Mouse (Mus musculus) ES-E14 (cell line): Measurements from ENCODE around the gene Gm815. TPM values are rescaled to one million over a fixed set of nuclear protein-coding genes. Genes with fewer than 3 reads are reported as not detected.

Experiments used
- DNase-seq: peaks from one replicate; pipeline ENCODE4 v3.0.0-alpha.2; 2013; ENCODE audit warnings: low read depth, low spot score
- H3K27ac ChIP-seq: 2 replicates; pipeline ENCODE4 v1.5.1; 2012; ENCODE audit warnings: low read depth, mild to moderate bottlenecking, low read length, moderate library complexity, mixed read lengths; ENCODE audit not compliant: poor library complexity, insufficient read depth, severe bottlenecking
- H3K36me3 ChIP-seq: 2 replicates; pipeline ENCODE4 v1.6.1; 2012; ENCODE audit warnings: mild to moderate bottlenecking, low read length, moderate library complexity, mixed read lengths; ENCODE audit not compliant: control insufficient read depth, poor library complexity, insufficient read depth, severe bottlenecking
- H3K4me1 ChIP-seq, 2 experiments: fragments of 150-350 bp in 1 of 2; sonication (generic) in 1 of 2; 2 replicates each; pipeline ENCODE4 v1.6.1; 2012; ENCODE audit warnings: low read length in 2 of 2, mild to moderate bottlenecking in 1 of 2, mixed read lengths in 1 of 2; ENCODE audit not compliant: control insufficient read depth in 2 of 2, insufficient read depth in 2 of 2, poor library complexity in 1 of 2
- H3K4me3 ChIP-seq, 2 experiments: fragments of 150-350 bp in 1 of 2; sonication (generic) in 1 of 2; 2 replicates each; pipeline ENCODE4 v1.5.1; 2012; ENCODE audit warnings: low read length in 2 of 2, low read depth in 1 of 2, mild to moderate bottlenecking in 1 of 2, mixed read lengths in 1 of 2; ENCODE audit not compliant: insufficient read depth in 1 of 2, poor library complexity in 1 of 2, severe bottlenecking in 1 of 2
- H3K9ac ChIP-seq: 2 replicates; pipeline ENCODE4 v1.6.1; 2012; ENCODE audit warnings: low read depth, mild to moderate bottlenecking, low read length, mixed read lengths; ENCODE audit not compliant: poor library complexity, insufficient read depth, severe bottlenecking
- H3K9me3 ChIP-seq: fragments of 150-350 bp; sonication (generic); 2 replicates; pipeline ENCODE4 v1.6.1; 2012; ENCODE audit warnings: low read depth, mild to moderate bottlenecking, low read length; ENCODE audit not compliant: control insufficient read depth, insufficient read depth
- CHD2 ChIP-seq: IDR thresholded peaks from 2 replicates; pipeline ENCODE4 v1.6.1; 2014; ENCODE audit warnings: mild to moderate bottlenecking, low read depth, low read length, inconsistent platforms
- HCFC1 ChIP-seq: IDR thresholded peaks from 2 replicates; pipeline ENCODE4 v1.6.1; 2012; ENCODE audit warnings: low read length, inconsistent platforms, borderline replicate concordance; ENCODE audit not compliant: insufficient read depth
- MAFK ChIP-seq: IDR thresholded peaks from 2 replicates; pipeline ENCODE4 v1.6.1; 2014; ENCODE audit warnings: mild to moderate bottlenecking, low read depth, low read length, inconsistent platforms; ENCODE audit not compliant: insufficient read depth
- ZC3H11A ChIP-seq: IDR thresholded peaks from 2 replicates; pipeline ENCODE4 v1.6.1; 2012; ENCODE audit warnings: low read depth, mild to moderate bottlenecking, inconsistent platforms, low read length, borderline replicate concordance
- ZNF384 ChIP-seq: IDR thresholded peaks from 2 replicates; pipeline ENCODE4 v1.6.1; 2012; ENCODE audit warnings: low read depth, low read length, inconsistent platforms
- in situ Hi-C, 2 experiments: fragments of 600-800 bp; cut with MboI; formaldehyde crosslinking; loops; one replicate each; pipeline ENCODE4 v1.15.1; 2025; ENCODE audit warnings: low sequenced_read_pairs in 2 of 2, inconsistent platforms in 1 of 2; ENCODE audit not compliant: unreplicated experiment in 2 of 2
- total RNA-seq: library from RNA; depleted of rRNA; stranded (reverse); fragments of 300-350 nt; gene quantifications from 2 replicates; pipeline ENCODE4 v1.2.3, GENCODE M21; 2012

Gm815 gene
- total RNA-seq, 1 experiment, result not detected

GRCm38 (mm10) chr19:26891306-26891964 lies 5.8 kb downstream of the Gm815 start:
- Histone ChIP-seq H3K9me3 (no peaks in the 10 kb centered on the region), H3K27ac (no peak overlapping the region), H3K4me1 (no peaks in the 10 kb centered on the region; a peak in 1 of 4 replicates), H3K9ac (no peak overlapping the region), H3K4me3 (no peak overlapping the region), H3K36me3 (no peaks in the 10 kb centered on the region)
- no peak for DNase-seq
- TF ChIP-seq CHD2 (no peak), ZNF384 (no peak), HCFC1 (no peak), MAFK (no peak), ZC3H11A (no peak)
- in situ Hi-C loops, result no loop called here

GRCm38 (mm10) chr19:26892861-26893260 lies 7.2 kb downstream of the Gm815 start:
- in situ Hi-C loops, result no loop called here
- Histone ChIP-seq H3K36me3 (no peaks in the 10 kb centered on the region), H3K4me1 (no peaks in the 10 kb centered on the region), H3K9ac (no peak overlapping the region), H3K9me3 (no peaks in the 10 kb centered on the region), H3K4me3 (no peak overlapping the region), H3K27ac (no peak overlapping the region)
- no peak for DNase-seq
- no peak for TF ChIP-seq HCFC1
- TF ChIP-seq ZNF384, result no peak
- TF ChIP-seq CHD2, result no peak
- no peak for TF ChIP-seq MAFK
- TF ChIP-seq ZC3H11A, result no peak

- Histone ChIP-seq H3K36me3 (no peaks in the 10 kb centered on the region), H3K27ac (no peak overlapping the region), H3K4me3 (no peak overlapping the region), H3K4me1 (no peaks in the 10 kb centered on the region), H3K9ac (no peak overlapping the region), H3K9me3 (no peaks in the 10 kb centered on the region)
- no peak for DNase-seq
- no peak for TF ChIP-seq CHD2
- no peak for TF ChIP-seq HCFC1
- TF ChIP-seq MAFK, result no peak
- TF ChIP-seq ZNF384, result no peak
- TF ChIP-seq ZC3H11A, result no peak
- in situ Hi-C loops, result no loop called here
These were observed 16.5 kb downstream of the Gm815 start for GRCm38 (mm10) chr19:26902162-26902561.

- in situ Hi-C loops, result no loop called here
- H3K4me3 ChIP-seq, result no peak overlapping the region
- no peaks in the 10 kb centered on the region for H3K9me3 ChIP-seq
- no peaks in the 10 kb centered on the region for H3K36me3 ChIP-seq
- H3K27ac ChIP-seq, result no peak overlapping the region
- no peak overlapping the region for H3K9ac ChIP-seq
- TF ChIP-seq CHD2, result no peak
- no peak for TF ChIP-seq MAFK
- TF ChIP-seq ZNF384, result no peak
- TF ChIP-seq HCFC1, result no peak
- no peak for DNase-seq
- H3K4me1 ChIP-seq, result no peaks in the 10 kb centered on the region
These were observed 28.6 kb downstream of the Gm815 start for GRCm38 (mm10) chr19:26914245-26914644.

GRCm38 (mm10) chr19:26920816-26921215 lies 35.1 kb downstream of the Gm815 start:
- in situ Hi-C loops, result no loop called here

More at GRCm38 (mm10) chr19:26920816-26921215, 35.1 kb downstream of the Gm815 start:
- Histone ChIP-seq H3K36me3 (no peaks in the 10 kb centered on the region), H3K27ac (no peak overlapping the region), H3K4me3 (no peak overlapping the region), H3K9me3 (no peaks in the 10 kb centered on the region), H3K9ac (no peak overlapping the region), H3K4me1 (no peaks in the 10 kb centered on the region)
- no peak for DNase-seq
- no peak for TF ChIP-seq HCFC1
- no peak for TF ChIP-seq CHD2
- no peak for TF ChIP-seq ZC3H11A
- TF ChIP-seq ZNF384, result no peak
